Mouse (Mus musculus) lung, postnatal 0 days (tissue): ENCODE measurements around the gene Lclat1.

Experiments used
- CTCF ChIP-seq: IDR thresholded peaks from 2 replicates; pipeline ENCODE4 v1.5.1; 2016; ENCODE audit warnings: antibody characterized with exemption, mild to moderate bottlenecking
- EP300 ChIP-seq: IDR thresholded peaks from 2 replicates; pipeline ENCODE4 v1.6.1; 2016; ENCODE audit warnings: antibody characterized with exemption, mild to moderate bottlenecking, control low read depth

GRCm38 (mm10) chr17:73072286-73072685 is 35.5 kb upstream of the Lclat1 start:
- TF ChIP-seq CTCF (no peak), EP300 (peak; percentile 95)
